Mouse (Mus musculus) thymus, adult 2 months (tissue): ENCODE measurements at regions not wholly inside any gene's neighbourhood (a gene's known extent, or its start where the extent isn't known, plus 50 kb on each side); places are given as distances from the start of the nearest gene placed in this dataset.

Source experiments
- CTCF ChIP-seq: fragments of 200-500 bp; IDR thresholded peaks from 2 replicates; pipeline ENCODE4 v1.5.1; 2012; ENCODE audit warnings: mild to moderate bottlenecking, control low read depth, low read length, moderate library complexity, borderline replicate concordance; ENCODE audit not compliant: control insufficient read depth, poor library complexity, insufficient read depth; ENCODE audit errors: extremely low read depth
- POLR2A ChIP-seq: fragments of 200-500 bp; IDR thresholded peaks from 2 replicates; pipeline ENCODE4 v1.6.1; 2012; ENCODE audit warnings: mild to moderate bottlenecking, low read length, control low read depth, moderate library complexity; ENCODE audit not compliant: control insufficient read depth, poor library complexity, insufficient read depth; ENCODE audit errors: extremely low read depth

GRCm38 (mm10) chr4:152928422-152928985, 450.8 kb upstream of the Kcnab2 start:
- no peak for TF ChIP-seq CTCF
- TF ChIP-seq POLR2A: no peak
